Mouse (Mus musculus) adrenal gland, postnatal 36 days (tissue): Measurements from ENCODE around the gene Gcgr. TPM values are rescaled to one million over a fixed set of nuclear protein-coding genes. Genes with fewer than 3 reads are reported as not detected.
"Not testable (repeated sequence)": the region's sequence is repeated elsewhere in the genome, so short reads cannot be mapped to it uniquely, and the experiment has no call there.

Experiments
- DNase-seq, 2 experiments: peaks; one replicate each; pipeline ENCODE4 v3.0.0; 2021; ENCODE audit warnings: mixed read lengths in 1 of 2
- total RNA-seq, 2 experiments: library from RNA; stranded (reverse); gene quantifications; 2 replicates each; pipeline ENCODE4 v1.2.3; 2021

The Gcgr gene
- total RNA-seq, 2 experiments from 2014 or later = 0.86 to 1.9 TPM

- peak; percentile 45 to 76 for DNase-seq
Measured at GRCm38 (mm10) chr11:120538485-120538884, 8.0 kb downstream of the Gcgr start.

GRCm38 (mm10) chr11:120538955-120539284 is 8.4 kb downstream of the Gcgr start:
- DNase-seq = no peak

- DNase-seq = peak in 1 of 2 experiments; percentile 18
Measured at GRCm38 (mm10) chr11:120539285-120540014, 9.0 kb downstream of the Gcgr start.

GRCm38 (mm10) chr11:120541907-120542306 is 11.4 kb downstream of the Gcgr start:
- DNase-seq = peak in 1 of 2 experiments; percentile 49

GRCm38 (mm10) chr11:120542376-120542775 is 11.9 kb downstream of the Gcgr start:
- DNase-seq = peak in 1 of 2 experiments; percentile 33

GRCm38 (mm10) chr11:120545964-120546363 is 15.5 kb downstream of the Gcgr start:
- DNase-seq = no peak

GRCm38 (mm10) chr11:120547469-120547868 is 17.0 kb downstream of the Gcgr start:
- DNase-seq = no peak

GRCm38 (mm10) chr11:120548214-120548613 is 17.7 kb downstream of the Gcgr start:
- no peak for DNase-seq

GRCm38 (mm10) chr11:120548786-120549167 is 18.3 kb downstream of the Gcgr start:
- DNase-seq = no peak

- peak; percentile 97 to 98 for DNase-seq
Measured at GRCm38 (mm10) chr11:120549168-120549945, 18.9 kb downstream of the Gcgr start, which contains the start of gene Mcrip1. TSS of gene Mcrip1 (minus strand) at chr11:120549727.

- no peak for DNase-seq
Measured at GRCm38 (mm10) chr11:120549986-120550809, 19.7 kb downstream of the Gcgr start.

GRCm38 (mm10) chr11:120550810-120551440 is 20.4 kb downstream of the Gcgr start, which contains the start of gene Ppp1r27:
TSS of gene Ppp1r27 (minus strand) at chr11:120551132.
- no peak for DNase-seq

GRCm38 (mm10) chr11:120552736-120553135 is 22.2 kb downstream of the Gcgr start:
- no peak for DNase-seq

- peak; percentile 75 to 81 for DNase-seq
Measured at GRCm38 (mm10) chr11:120554834-120555233, 24.3 kb downstream of the Gcgr start.

- peak; percentile 71 to 75 for DNase-seq
Measured at GRCm38 (mm10) chr11:120555260-120555659, 24.8 kb downstream of the Gcgr start.

- not testable (repeated sequence) for DNase-seq
Measured at GRCm38 (mm10) chr11:120558843-120559242, 28.3 kb downstream of the Gcgr start.

- no peak for DNase-seq
Measured at GRCm38 (mm10) chr11:120560952-120561728, 30.6 kb downstream of the Gcgr start.

GRCm38 (mm10) chr11:120562949-120563348 is 32.5 kb downstream of the Gcgr start:
- DNase-seq = no peak

GRCm38 (mm10) chr11:120565114-120565513 is 34.6 kb downstream of the Gcgr start:
- no peak for DNase-seq

- DNase-seq = no peak
Measured at GRCm38 (mm10) chr11:120568324-120568723, 37.8 kb downstream of the Gcgr start.

GRCm38 (mm10) chr11:120571122-120571521 is 40.6 kb downstream of the Gcgr start:
- DNase-seq = no peak
